ENCODE assay signal across 32 mouse cellular contexts in genomic region chr17:50500806-50501205, GRCm38 (mm10).
"Had no signal": no experiment of that assay in that cellular context is flagged by ENCODE, and none has a peak within 500 bp of the region (broad histone marks: within the 10 kb centered on the region; RNA-seq: fewer than 3 reads in every experiment).

No protein-coding gene starts in this region.

- H3K9ac ChIP-seq: heart, embryonic 12.5 days; heart, embryonic 13.5 days; heart, embryonic 15.5 days; hindbrain, embryonic 12.5 days; hindbrain, embryonic 13.5 days; hindbrain, embryonic 14.5 days; hindbrain, embryonic 15.5 days; intestine, embryonic 15.5 days; kidney, embryonic 15.5 days had no signal

- DNase-seq: heart, postnatal 10 days; heart, postnatal 14 days; heart, postnatal 36 days; heart, postnatal 4 days; kidney, adult 18-20 months; kidney, adult 2 months; kidney, adult 8-10 months; kidney, postnatal 10 days; kidney, postnatal 14 days; kidney, postnatal 25 days; kidney, postnatal 4 days; layer of hippocampus, adult 9-11 months; layer of hippocampus, postnatal 36 days had no signal

- H3K4me3 ChIP-seq: heart, embryonic 10.5 days; heart, embryonic 12.5 days; heart, embryonic 13.5 days; heart, embryonic 15.5 days; hindbrain, embryonic 10.5 days; hindbrain, embryonic 12.5 days; hindbrain, embryonic 13.5 days; hindbrain, embryonic 15.5 days; intestine, embryonic 15.5 days; kidney, embryonic 15.5 days; layer of hippocampus, adult 2 months had no signal

- H3K36me3 ChIP-seq: heart, embryonic 10.5 days; heart, embryonic 12.5 days; heart, embryonic 13.5 days; heart, embryonic 15.5 days; hindbrain, embryonic 10.5 days; hindbrain, embryonic 12.5 days; hindbrain, embryonic 13.5 days; hindbrain, embryonic 15.5 days; intestine, embryonic 15.5 days; kidney, embryonic 15.5 days had no signal

- H3K27ac ChIP-seq: heart, embryonic 10.5 days; heart, embryonic 13.5 days; heart, embryonic 15.5 days; hindbrain, embryonic 10.5 days; hindbrain, embryonic 12.5 days; hindbrain, embryonic 13.5 days; hindbrain, embryonic 14.5 days; hindbrain, embryonic 15.5 days; hindbrain, postnatal 0 days; intestine, embryonic 15.5 days; kidney, embryonic 15.5 days; kidney, postnatal 0 days; layer of hippocampus, adult 2 months had no signal

- H3K9me3 ChIP-seq: heart, embryonic 10.5 days; heart, embryonic 12.5 days; heart, embryonic 13.5 days; heart, embryonic 15.5 days; hindbrain, embryonic 10.5 days; hindbrain, embryonic 12.5 days; hindbrain, embryonic 13.5 days; hindbrain, embryonic 15.5 days; intestine, embryonic 15.5 days; kidney, embryonic 15.5 days had no signal

- H3K27me3 ChIP-seq: heart, embryonic 15.5 days; hindbrain, embryonic 13.5 days; hindbrain, embryonic 15.5 days; intestine, embryonic 15.5 days; kidney, embryonic 15.5 days had no signal

- H3K4me1 ChIP-seq: heart, embryonic 10.5 days; heart, embryonic 12.5 days; heart, embryonic 13.5 days; heart, embryonic 15.5 days; hindbrain, embryonic 13.5 days; hindbrain, embryonic 15.5 days; intestine, embryonic 15.5 days; kidney, embryonic 15.5 days had no signal

- H3K4me2 ChIP-seq: heart, embryonic 11.5 days; heart, embryonic 12.5 days; heart, embryonic 13.5 days; heart, embryonic 15.5 days; hindbrain, embryonic 12.5 days; hindbrain, embryonic 13.5 days; hindbrain, embryonic 14.5 days; hindbrain, embryonic 15.5 days; intestine, embryonic 15.5 days; kidney, embryonic 15.5 days had no signal

- ATAC-seq: hindbrain, embryonic 16.5 days; hindbrain, postnatal 0 days; inflammation-experienced regulatory T-cells, adult 6 months; intestine, embryonic 15.5 days; intestine, embryonic 16.5 days; intestine, postnatal 0 days had no signal
